Mouse (Mus musculus) cortical plate, adult 2 months (tissue): ENCODE results near the gene Dscam.

Experiments used
- CTCF ChIP-seq: fragments of 200-500 bp; IDR thresholded peaks from 2 replicates; pipeline ENCODE4 v1.5.1; 2011; ENCODE audit warnings: mild to moderate bottlenecking, control low read depth, low read length; ENCODE audit not compliant: insufficient read depth; ENCODE audit errors: extremely low read depth
- POLR2A ChIP-seq: fragments of 200-500 bp; IDR thresholded peaks from 2 replicates; pipeline ENCODE4 v1.6.1; 2011; ENCODE audit warnings: mild to moderate bottlenecking, low read length, control low read depth; ENCODE audit not compliant: insufficient read depth; ENCODE audit errors: extremely low read depth

- TF ChIP-seq POLR2A (no peak), CTCF (no peak)
These were observed 442.4 kb downstream of the Dscam start for GRCm38 (mm10) chr16:96727836-96728774.
